Mouse (Mus musculus) spleen, adult 18-20 months (tissue): ENCODE results near the gene Arhgap24.
"Not testable (repeated sequence)": the region's sequence is repeated elsewhere in the genome, so short reads cannot be mapped to it uniquely, and the experiment has no call there.

Experiments
- DNase-seq, 2 experiments: peaks; one replicate each; pipeline ENCODE4 v3.0.0; 2022; ENCODE audit warnings: mixed read lengths in 2 of 2

The Arhgap24 gene

GRCm38 (mm10) chr5:102899680-102900215, 418.6 kb downstream of the Arhgap24 start:
- no peak for DNase-seq

- no peak for DNase-seq
Observed at GRCm38 (mm10) chr5:102901176-102901575, 420.0 kb downstream of the Arhgap24 start.

- DNase-seq, result no peak
Observed at GRCm38 (mm10) chr5:102903487-102903886, 422.3 kb downstream of the Arhgap24 start.

- no peak for DNase-seq
Observed at GRCm38 (mm10) chr5:102904066-102904465, 422.9 kb downstream of the Arhgap24 start.

- no peak for DNase-seq
Observed at GRCm38 (mm10) chr5:102905441-102906211, 424.4 kb downstream of the Arhgap24 start.

- DNase-seq, result no peak
Observed at GRCm38 (mm10) chr5:102920199-102920598, 439.0 kb downstream of the Arhgap24 start.

GRCm38 (mm10) chr5:102926786-102927185, 445.6 kb downstream of the Arhgap24 start:
- DNase-seq, result no peak

GRCm38 (mm10) chr5:102930161-102930560, 449.0 kb downstream of the Arhgap24 start:
- no peak for DNase-seq

GRCm38 (mm10) chr5:102943864-102944630, 462.9 kb downstream of the Arhgap24 start:
- not testable (repeated sequence) for DNase-seq

GRCm38 (mm10) chr5:102946625-102947024, 465.4 kb downstream of the Arhgap24 start:
- DNase-seq, result no peak

- no peak for DNase-seq
Observed at GRCm38 (mm10) chr5:102947061-102947711, 466.0 kb downstream of the Arhgap24 start.
